Mouse (Mus musculus): ENCODE measurements around the gene Gm49403.

DNA sequence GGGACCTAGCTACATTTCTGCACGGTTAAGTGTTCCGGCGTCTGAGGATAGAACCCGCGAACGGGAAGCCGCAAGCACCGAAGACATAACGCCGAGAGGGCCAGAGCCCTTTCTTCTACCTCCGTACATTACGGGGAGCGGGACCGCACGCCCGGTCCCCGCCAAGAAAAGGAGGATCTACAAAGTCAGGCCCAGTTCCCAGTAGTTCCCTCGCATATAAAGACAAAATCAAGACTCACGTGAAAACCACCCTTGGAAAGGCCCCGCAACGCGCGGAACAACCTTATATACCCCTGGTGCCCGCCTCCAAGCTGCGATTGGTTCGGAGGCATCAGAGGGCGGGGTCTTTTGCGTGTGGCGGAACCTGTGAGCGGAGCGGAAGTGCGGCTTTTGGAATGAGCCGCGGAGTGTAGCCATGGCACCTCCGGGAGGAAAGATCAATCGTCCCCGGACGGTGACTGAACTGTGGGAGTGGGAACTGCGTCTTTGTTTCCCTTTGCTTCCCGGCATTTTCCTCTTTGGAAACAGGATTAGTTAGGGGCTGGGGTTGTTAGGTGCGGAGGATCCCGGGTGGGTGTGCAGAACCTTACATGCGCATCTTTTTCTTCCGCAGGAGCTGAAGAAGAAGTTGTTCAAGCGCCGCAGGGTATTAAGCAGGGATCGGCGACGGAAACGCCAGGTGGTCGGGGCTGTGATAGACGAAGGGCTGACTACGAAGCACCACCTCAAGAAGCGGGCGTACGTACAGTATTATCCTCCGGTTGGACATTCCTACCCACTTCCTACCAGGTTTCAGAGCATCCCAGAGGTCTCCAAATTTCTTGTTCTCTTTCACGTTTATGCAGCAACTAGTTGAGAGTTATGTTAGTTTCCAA, 5.0 kb downstream of the Gm49403 start, which contains the start of the genes 1810009A15Rik and Gm49416:
- TF ChIP-seq CTCF (IDR thresholded peaks at IDR 0.05; ENCODE audit: borderline replicate concordance, control insufficient read depth, extremely low read depth, insufficient read depth, low read length, poor library complexity) (no peak), POLR2A (IDR thresholded peaks at IDR 0.05; ENCODE audit: control insufficient read depth, extremely low read depth, insufficient read depth, low read length, poor library complexity) (peak; percentile 88)

Measured in thymus, adult 2 months (tissue).